Mouse (Mus musculus) kidney, adult 2 months (tissue): ENCODE data around the gene Kif16b. TPM values are rescaled to one million over a fixed set of nuclear protein-coding genes. Genes with fewer than 3 reads are reported as not detected.

Experiments
- DNase-seq: peaks from one replicate; pipeline ENCODE4 v3.0.0; 2021
- H3K27ac ChIP-seq: fragments of 200-500 bp; 2 replicates; pipeline ENCODE4 v1.5.1; 2012; ENCODE audit warnings: low read depth, low read length, control low read depth, inconsistent platforms; ENCODE audit not compliant: insufficient read depth
- H3K27me3 ChIP-seq: fragments of 200-500 bp; replicated peaks from 2 replicates; pipeline ENCODE4 v1.6.1; 2012; ENCODE audit warnings: mild to moderate bottlenecking, moderate library complexity, low read length, inconsistent platforms; ENCODE audit not compliant: control insufficient read depth, insufficient read depth
- H3K36me3 ChIP-seq: fragments of 200-500 bp; 2 replicates; pipeline ENCODE4 v1.6.1; 2012; ENCODE audit warnings: mild to moderate bottlenecking, moderate library complexity, low read length, inconsistent platforms; ENCODE audit not compliant: control insufficient read depth, insufficient read depth
- H3K4me1 ChIP-seq: fragments of 200-500 bp; 2 replicates; pipeline ENCODE4 v1.6.1; 2011; ENCODE audit warnings: low read length; ENCODE audit not compliant: control insufficient read depth, insufficient read depth
- H3K4me3 ChIP-seq: fragments of 200-500 bp; 2 replicates; pipeline ENCODE4 v1.5.1; 2011; ENCODE audit warnings: mild to moderate bottlenecking, low read depth, low read length, control low read depth; ENCODE audit not compliant: insufficient read depth
- CTCF ChIP-seq: fragments of 200-500 bp; conservative IDR thresholded peaks from 2 replicates; pipeline ENCODE4 v1.5.1; 2011; ENCODE audit warnings: low read depth, mild to moderate bottlenecking, control low read depth, low read length, moderate library complexity, mixed read lengths; ENCODE audit not compliant: insufficient read depth, insufficient read length
- POLR2A ChIP-seq: fragments of 200-500 bp; IDR thresholded peaks from one replicate; pipeline ENCODE4 v1.6.1; 2011; ENCODE audit warnings: low read depth, low read length, control low read depth
- WGBS: fragments of 180-500 bp; shearing (Covaris S2); methylation state at CpG from one replicate; pipeline ENCODE4 v1.1.7; 2018; 5-methylcytosine and 5-hydroxymethylcytosine counted together
- polyA plus RNA-seq: library from polyadenylated mRNA; depleted of rRNA; stranded (reverse); fragments of >200 nt; gene quantifications from 2 replicates; pipeline ENCODE4 v1.2.3, GENCODE M21; 2012

The Kif16b gene
- polyA plus RNA-seq, 1 experiment = 25.9 TPM

DNA sequence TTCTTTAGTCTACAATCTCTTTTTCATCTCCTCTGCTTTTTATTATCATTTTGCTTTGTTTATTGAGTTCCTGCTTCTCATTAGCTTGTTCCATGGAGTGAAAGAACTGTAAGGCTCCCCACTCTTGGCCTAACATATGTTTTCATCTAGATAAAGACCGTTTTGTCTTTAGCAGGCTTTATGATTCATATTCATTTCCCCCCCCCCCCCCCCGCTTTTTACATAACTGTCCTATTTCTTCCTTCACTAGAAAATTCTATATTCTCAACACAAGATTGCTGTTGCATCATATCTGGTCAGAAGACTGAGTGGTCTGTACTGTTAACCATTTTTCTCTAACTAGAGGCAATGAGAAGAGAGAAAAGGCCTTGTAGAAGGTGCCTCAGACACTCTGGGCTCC is 137.1 kb downstream of the Kif16b start:
- no peak for DNase-seq
- TF ChIP-seq CTCF (no peak), POLR2A (no peak)
- H3K4me1 ChIP-seq = no peaks in the 10 kb centered on the region
- no peaks in the 10 kb centered on the region for H3K27me3 ChIP-seq
- no peak overlapping the region for H3K27ac ChIP-seq
- H3K36me3 ChIP-seq = no peaks in the 10 kb centered on the region
- H3K4me3 ChIP-seq = no peak overlapping the region
- 80% methylated on average over 2 of the region's 2 CpGs for WGBS

DNA sequence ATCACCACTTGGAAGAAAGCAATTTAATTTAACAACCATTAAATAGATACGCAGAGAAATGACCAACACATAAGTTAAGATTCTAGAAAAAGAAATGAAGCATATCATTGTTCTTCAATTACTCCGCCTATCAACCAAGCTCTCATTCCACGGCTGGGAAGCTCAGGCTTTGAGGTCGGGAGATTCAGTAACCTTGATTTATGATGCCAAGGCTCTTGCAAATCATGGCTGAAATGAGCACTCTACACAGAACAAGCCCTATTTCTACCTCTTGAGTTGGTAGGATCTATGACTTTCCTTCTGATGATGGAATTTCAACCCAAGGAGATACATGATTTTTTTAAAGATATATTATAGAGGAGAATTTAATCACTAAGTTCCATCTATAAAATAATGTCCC is 140.5 kb downstream of the Kif16b start:
- no peak for DNase-seq
- H3K27me3 ChIP-seq = no peaks in the 10 kb centered on the region
- TF ChIP-seq POLR2A (no peak), CTCF (no peak)
- WGBS = 48% methylated on average over 4 of the region's 4 CpGs
- no peak overlapping the region for H3K27ac ChIP-seq
- no peaks in the 10 kb centered on the region for H3K36me3 ChIP-seq
- no peak overlapping the region for H3K4me3 ChIP-seq
- H3K4me1 ChIP-seq = no peaks in the 10 kb centered on the region

- H3K36me3 ChIP-seq = no peaks in the 10 kb centered on the region
- TF ChIP-seq POLR2A = no peak
- TF ChIP-seq CTCF = no peak
- H3K4me1 ChIP-seq = no peaks in the 10 kb centered on the region
- no peak overlapping the region for H3K4me3 ChIP-seq
- WGBS = 94% methylated on average over 4 of the region's 4 CpGs
- H3K27me3 ChIP-seq = no peaks in the 10 kb centered on the region
- H3K27ac ChIP-seq = no peak overlapping the region
- DNase-seq = no peak
Observed at GRCm38 (mm10) chr2:142759192-142759591, 142.1 kb downstream of the Kif16b start.

DNA sequence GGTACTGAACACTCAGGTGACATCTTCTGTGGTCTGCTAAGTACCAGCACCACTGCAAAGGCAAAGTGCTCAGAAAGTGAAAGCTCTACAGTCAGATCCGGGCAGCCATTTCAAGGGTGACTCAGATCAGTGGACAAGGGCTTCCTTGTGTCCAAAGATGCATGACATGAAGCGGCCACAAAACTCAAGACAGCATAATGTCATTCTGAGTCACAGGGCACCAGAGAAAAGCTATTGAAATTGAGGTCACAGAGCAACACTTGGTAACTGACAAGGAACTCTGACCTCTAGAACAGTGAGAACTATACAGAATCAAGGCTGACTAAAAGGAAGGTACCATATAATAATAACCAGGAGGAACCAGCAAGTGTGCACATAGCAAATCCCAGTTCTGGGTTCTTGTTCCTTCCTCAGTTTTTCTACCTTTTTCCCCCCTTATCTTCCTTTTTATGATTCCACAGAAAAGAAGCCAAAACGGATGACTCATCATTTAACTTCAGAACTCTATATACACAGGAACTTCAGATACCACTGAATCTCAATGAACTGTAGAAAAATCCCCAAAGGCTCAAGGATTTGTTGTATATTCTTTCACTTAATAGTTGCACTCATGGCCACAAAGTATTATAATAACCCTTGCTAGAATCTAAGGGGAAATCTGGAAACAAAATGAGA is 143.1 kb downstream of the Kif16b start:
- Histone ChIP-seq H3K36me3 (no peaks in the 10 kb centered on the region; the same call in 1 of the 2 replicates), H3K27me3 (no peaks in the 10 kb centered on the region), H3K4me1 (no peaks in the 10 kb centered on the region), H3K4me3 (no peak overlapping the region), H3K27ac (no peak overlapping the region)
- no peak for TF ChIP-seq CTCF
- WGBS = 68% methylated on average over 3 of the region's 3 CpGs
- DNase-seq = no peak

- no peak for DNase-seq
- no peaks in the 10 kb centered on the region for H3K27me3 ChIP-seq
- no peak overlapping the region for H3K4me3 ChIP-seq
- 78% methylated on average over 2 of the region's 2 CpGs for WGBS
- TF ChIP-seq POLR2A (no peak), CTCF (no peak)
- H3K4me1 ChIP-seq = no peaks in the 10 kb centered on the region
- H3K36me3 ChIP-seq = no peaks in the 10 kb centered on the region; the same call in 1 of the 2 replicates
- H3K27ac ChIP-seq = no peak overlapping the region
Observed at GRCm38 (mm10) chr2:142739338-142739737, 162.0 kb downstream of the Kif16b start.

GRCm38 (mm10) chr2:142738488-142738887 is 162.8 kb downstream of the Kif16b start:
- H3K27me3 ChIP-seq = no peaks in the 10 kb centered on the region
- no peaks in the 10 kb centered on the region for H3K4me1 ChIP-seq
- no peak overlapping the region for H3K4me3 ChIP-seq
- H3K36me3 ChIP-seq = no peaks in the 10 kb centered on the region; the same call in 1 of the 2 replicates
- TF ChIP-seq CTCF (no peak), POLR2A (no peak)
- no peak overlapping the region for H3K27ac ChIP-seq
- WGBS = 83% methylated on average over 2 of the region's 2 CpGs
- no peak for DNase-seq

DNA sequence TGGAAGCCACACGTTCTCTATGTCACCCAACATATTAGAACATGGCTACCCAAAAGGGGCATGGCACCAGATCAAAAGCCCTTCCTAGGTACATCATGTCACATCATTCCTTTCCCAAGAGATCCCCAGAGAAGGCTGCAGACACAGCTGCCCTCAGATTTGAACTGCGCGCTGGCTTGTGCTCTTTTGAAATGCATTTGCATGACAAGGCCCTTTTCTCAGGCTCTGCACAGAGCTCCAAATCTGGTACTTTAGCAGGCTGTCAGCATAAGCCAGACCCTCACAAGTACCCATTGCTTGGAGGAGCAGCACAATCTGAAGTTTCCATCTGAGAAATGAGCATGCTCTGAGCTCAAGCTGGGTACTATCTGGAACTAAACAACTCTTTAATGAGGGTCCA is 165.6 kb downstream of the Kif16b start:
- no peaks in the 10 kb centered on the region for H3K4me1 ChIP-seq
- no peaks in the 10 kb centered on the region for H3K27me3 ChIP-seq
- no peak overlapping the region for H3K4me3 ChIP-seq
- no peak overlapping the region for H3K27ac ChIP-seq
- no peaks in the 10 kb centered on the region; the same call in 1 of the 2 replicates for H3K36me3 ChIP-seq
- TF ChIP-seq POLR2A (no peak), CTCF (no peak)
- WGBS = 97% methylated on average over 3 of the region's 3 CpGs
- DNase-seq = no peak

GRCm38 (mm10) chr2:142734046-142734445 is 167.3 kb downstream of the Kif16b start:
- H3K27me3 ChIP-seq = no peaks in the 10 kb centered on the region
- WGBS = 96% methylated on average over 2 of the region's 2 CpGs
- H3K27ac ChIP-seq = no peak overlapping the region
- H3K4me1 ChIP-seq = no peaks in the 10 kb centered on the region
- no peak for DNase-seq
- no peaks in the 10 kb centered on the region; the same call in 1 of the 2 replicates for H3K36me3 ChIP-seq
- TF ChIP-seq CTCF (no peak), POLR2A (no peak)
- no peak overlapping the region for H3K4me3 ChIP-seq
